Mouse (Mus musculus) urinary bladder, postnatal 25 days (tissue): Measurements from ENCODE around the gene Sfmbt1.

Source experiments
- DNase-seq: peaks from one replicate; pipeline ENCODE4 v3.0.0; 2022; ENCODE audit warnings: low spot score

Gene Sfmbt1

DNA sequence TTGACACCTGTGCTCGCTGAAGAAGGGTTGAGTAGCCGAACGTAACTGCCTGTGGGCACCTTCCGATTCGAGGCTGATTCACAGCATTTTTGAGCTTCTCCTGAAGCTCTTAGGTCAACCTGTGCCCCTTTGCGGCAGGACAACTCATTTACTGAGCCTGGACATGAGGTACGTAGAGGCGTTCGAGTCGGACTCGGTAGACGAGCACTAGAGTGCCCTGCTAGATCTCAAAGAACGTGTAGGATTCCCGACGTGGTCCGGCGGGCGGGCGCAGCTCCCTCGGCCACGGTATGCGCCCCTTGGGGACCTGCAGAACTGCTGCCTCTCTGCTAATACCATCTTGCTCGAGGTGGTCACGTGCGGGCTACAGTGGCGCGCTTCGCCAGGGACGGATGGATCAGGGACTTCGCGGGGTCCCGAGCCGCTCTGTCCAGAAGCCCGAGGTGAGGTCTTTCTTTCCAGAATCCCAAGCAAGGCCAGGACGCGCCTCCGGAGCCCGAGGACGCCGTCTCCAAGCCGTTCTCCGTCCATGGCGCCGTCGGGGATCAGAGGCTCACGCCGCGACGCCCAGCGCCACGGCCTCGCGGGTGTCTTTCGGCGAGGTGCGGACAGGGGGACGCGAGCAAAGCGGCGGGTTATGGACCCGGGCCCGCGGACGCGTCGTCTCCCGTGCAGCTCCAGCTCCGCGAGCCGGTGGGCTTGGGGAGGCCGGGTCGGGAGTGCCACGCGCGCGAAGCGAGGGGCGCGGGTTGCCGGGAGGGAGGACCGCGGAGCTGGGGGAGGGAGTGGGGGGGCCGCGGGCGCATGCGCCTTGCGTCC is at the start of gene Sfmbt1:
Gene Sfmbt1, plus strand, starts transcription at position 51 of the 819 bp plus-strand sequence.
- DNase-seq, result peak; percentile 32

DNA sequence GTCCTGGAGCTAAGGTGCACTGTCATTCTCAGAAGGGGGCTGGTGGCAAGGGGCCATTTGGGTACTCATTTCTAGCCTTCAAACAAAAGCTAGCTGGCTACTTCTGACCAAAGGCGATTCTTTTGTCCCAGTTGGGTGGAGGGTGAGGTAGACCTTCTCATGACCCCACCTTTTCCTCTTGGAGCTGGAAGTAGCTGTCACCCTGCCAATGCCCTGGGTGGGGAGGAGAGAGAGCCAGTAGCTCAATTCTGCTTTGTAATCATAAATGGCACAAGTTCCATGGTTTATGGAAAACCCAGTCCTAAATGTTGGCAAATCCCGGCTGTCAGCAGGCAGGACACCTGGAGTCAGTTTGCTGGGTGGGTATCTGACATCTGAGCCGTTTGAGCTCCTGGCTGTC is 48.6 kb upstream of the Sfmbt1 start:
- DNase-seq, result no peak

DNA sequence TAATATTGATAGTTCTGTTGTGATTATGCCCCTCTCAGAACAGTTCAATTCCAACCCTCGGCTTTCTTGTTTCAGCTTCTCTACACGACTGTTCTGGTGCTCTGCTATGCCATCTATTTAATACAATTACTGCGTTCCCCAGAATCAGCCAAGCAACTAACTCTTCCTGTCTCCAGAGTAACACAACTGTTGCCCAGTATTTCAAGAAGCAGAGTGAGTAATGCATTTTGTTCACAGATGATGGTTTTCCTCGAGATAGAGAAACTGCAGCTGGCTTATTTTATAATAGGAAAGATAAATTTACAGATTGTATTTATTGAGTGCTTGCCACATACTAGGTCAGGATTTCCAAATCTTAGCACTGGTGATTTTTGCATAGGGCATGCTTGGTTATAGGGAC is 48.0 kb upstream of the Sfmbt1 start:
- DNase-seq, result no peak

DNA sequence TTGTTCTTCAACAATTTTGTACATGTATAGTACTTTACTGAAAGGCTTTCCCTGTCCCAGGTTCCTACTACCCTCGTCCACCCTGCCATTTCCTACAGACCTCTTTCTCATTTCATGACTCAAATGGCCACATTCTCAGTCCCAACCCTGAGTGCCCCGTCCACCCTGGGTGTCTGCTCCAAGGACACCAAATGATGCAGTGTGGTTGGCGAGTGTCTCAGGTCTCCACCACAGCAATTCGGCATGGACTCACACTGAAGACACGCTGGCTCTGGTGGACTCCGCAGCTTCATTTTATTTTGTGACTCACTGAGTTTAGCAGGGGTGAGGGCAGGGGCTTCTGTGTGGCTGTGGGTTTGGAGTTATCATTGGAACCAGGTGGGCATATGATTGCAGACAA is 44.5 kb upstream of the Sfmbt1 start:
- DNase-seq, result no peak

DNA sequence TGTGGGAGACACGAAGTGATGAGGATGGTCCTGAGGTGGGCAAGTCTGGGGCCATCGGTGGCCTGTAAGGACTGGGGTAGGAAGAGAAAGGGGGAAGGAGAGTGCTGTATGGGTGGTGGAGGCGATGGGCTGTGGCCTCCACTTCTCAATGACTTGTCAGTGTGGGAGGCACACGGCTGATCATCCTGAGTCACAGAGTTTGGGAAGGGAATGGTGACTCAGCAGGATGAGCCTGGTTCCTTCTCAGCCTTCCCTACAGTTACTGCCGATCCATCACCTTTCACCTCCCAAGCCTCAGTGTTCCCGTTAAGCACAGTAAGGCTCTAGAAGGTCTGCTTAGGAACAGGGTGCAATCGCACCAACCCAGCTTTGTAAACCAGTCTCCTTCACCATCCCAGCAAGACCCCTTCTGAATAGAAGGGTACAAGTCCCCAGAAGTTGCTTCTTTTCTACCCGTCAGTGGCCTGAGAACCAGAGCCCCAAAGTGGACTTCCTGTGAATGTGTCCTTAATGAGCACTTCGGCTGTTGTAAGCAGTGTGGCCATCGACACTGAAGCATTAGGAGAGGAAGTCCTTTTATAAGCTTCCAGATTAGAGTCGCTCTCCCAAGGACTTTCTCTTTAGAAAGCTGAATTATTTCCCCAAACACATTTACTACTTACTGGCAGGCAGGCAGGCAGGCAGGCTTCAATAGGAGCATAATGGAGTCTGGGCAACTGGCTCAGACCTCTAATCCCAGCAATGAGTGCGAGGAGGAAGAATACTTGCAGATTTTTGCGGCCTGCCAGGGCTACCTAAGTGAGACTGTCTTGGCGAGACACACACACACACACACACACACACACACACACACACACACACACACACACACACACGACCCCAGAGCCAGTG is 43.3 kb upstream of the Sfmbt1 start:
- DNase-seq, result no peak

DNA sequence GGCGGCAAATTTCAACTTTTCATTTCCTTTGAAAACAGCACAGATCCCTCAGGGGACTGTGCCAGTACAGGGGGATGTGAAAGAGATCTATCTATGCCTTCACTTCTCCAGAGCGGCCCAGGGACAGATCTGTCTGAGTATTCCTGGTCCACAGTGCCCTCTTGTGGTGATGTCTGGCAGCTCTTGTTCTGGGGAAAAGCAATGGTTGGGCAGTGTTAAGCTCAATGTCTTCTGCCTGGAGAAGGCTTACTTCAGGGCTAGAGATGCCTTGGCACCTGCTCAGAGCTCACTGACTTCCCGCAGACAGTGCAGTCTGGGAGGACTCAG is 42.7 kb upstream of the Sfmbt1 start:
- DNase-seq, result peak; percentile 84

DNA sequence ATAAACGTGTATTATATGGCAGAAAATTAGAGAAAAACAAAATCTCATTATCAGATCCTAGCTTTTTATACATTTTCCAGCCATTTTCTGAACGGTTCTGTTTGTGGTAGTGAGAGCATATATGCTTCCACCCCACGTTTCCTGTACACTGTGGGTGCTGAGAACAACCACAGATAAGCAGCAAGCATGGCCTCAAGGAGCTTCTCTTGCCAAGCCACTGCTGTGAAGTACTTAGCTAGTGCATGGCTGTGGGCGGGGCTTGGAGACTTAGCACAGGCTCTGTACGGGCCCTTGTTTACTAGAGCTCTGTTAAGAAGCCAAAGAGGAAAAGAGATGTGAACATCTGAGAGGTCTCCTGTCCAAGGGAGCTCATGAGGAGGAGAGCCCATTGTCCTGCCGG is 39.7 kb upstream of the Sfmbt1 start:
- DNase-seq, result no peak

DNA sequence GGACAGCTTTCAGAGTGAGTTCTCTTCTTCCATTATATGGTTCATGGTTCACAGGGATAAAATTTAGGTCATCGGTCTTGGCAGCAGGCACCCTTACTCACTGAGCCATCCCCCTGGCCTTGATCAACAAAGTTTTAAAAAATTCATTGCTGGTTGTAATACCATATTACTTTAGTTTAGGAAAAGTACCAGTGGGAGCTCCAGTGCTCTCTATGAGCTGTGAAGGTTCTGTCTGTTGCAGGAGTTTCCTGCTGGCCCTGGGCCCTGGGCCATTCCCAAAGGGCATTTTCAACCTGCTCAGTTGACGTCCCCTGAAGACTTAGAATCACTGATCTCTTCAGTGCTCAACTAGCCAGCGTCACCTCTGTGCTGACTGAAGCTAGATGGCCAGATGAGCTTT is 32.5 kb upstream of the Sfmbt1 start:
- DNase-seq, result no peak

DNA sequence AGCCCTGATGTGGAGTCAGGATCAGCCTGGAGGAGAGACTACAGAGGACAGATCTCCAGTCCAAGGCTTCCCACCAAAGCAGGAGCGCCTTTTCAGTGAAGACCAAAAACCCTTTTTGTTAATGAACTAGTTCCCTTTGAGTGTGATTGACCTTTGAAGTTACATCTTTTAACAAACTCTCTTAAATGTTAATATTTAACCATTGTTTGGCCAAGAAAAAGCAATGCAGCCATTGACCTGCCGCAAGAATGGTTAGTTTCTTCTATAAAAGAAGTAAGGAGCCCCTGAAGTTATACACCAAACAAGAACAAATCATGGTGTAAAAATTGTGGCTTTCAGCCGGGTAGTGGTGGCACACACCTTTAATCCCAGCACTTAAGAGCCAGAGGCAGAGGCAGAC is 24.0 kb upstream of the Sfmbt1 start:
- no peak for DNase-seq

DNA sequence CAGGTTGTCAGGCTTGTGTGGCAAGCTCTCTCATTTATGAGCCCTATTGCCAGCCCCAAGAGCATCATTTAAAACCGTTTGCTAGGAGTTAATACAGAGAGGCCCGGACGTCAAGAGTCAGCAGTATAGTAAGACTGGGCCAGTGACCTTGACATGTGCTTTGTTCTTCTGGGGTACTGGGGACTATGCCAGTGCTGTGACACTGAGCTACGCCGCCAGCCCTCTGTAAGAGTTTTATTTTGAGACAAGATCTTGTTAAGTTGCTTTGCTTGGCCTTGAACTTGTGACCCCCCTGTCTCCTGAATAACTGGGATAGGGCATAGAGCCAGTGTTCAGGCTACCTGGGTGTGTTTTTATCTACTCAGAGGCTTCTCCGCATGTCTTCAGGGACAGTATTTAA is 22.2 kb upstream of the Sfmbt1 start:
- DNase-seq, result no peak

DNA sequence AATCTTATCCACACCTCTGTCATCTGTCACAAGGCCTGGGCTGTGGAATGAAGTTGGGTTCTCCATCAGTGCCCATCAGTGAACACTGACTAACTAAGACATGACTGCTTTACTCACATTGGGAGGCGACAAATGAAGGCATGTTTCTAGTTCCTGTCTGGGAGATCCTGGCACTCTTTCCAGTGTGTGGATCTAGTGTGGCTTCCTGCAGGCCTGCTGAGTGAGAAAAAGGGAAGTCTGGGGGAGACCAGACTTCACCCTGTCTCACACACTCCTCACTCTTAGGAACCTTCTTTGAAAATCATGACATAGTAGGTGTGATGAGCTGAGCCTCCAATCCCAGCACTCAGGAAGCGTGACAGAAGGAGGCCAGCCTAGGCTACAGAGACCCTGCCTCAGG is 19.9 kb upstream of the Sfmbt1 start:
- no peak for DNase-seq

DNA sequence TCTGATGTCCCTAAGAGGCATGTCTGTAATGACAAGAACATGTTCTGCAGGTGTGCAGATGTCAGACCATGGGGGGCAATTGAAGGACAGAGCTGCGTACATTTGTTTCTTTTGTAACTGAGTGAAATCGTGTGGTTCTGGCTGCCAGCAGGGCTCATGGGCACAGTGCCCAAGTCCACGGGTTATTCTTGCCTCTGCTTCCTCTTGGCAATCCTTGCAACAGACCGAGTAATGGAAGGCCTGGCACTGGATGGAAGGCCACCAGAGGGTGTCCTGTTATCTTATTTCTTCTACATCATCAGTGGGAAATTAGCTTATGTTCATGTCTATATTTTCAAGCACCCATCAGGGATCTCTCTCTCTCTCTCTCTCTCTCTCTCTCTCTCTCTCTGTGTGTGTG is 19.0 kb upstream of the Sfmbt1 start:
- peak; percentile 26 for DNase-seq

DNA sequence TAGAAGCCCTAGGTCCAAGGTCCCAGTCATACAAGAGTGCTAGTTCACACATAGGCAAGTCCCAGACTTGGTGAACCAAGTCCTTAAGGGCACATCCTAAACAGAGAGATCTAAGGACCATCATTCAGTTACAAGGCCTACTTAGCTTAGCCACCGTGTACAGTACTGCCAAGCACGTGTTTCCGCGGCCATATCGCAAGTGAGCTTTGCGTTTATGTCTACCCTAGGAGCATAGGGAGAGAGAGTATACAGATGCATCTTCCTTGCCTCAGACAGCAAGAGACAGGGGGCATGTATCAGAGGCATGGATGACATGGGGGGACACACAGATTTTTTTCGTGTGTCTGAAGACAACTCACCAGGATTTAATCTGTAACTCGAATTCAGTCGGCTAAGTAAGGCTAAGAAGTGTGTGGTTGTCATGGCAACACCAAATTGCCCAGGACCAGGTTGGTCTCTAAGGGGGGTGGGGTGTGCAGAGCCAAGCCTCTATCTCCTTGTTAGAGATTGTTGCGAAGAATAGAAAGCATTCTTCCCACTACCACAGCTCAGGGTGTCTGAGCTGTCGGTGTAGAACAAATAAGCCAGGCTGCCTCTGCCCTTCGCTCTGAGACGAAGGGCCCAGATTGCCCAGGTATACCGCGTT is 17.1 kb upstream of the Sfmbt1 start:
- no peak for DNase-seq

DNA sequence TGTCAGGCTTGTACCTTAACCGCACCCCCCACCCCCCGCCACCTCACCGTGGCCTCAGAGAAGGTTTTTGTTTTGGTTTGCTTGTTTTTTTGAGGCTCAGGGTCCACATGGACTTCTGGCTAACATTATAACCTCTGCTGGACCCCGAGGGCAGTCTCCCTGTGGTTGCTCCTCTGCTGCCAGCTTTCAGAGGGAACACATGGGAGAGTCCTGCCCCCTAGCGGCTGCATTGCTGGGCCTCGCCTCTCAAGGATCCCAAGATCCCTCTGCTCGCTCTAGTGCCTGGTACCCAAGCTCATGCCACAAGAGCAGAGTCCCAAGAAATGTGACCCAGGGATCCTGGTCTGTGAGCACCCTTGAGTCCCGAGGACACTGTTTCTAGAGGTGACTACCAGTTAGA is 15.0 kb upstream of the Sfmbt1 start:
- peak; percentile 36 for DNase-seq

DNA sequence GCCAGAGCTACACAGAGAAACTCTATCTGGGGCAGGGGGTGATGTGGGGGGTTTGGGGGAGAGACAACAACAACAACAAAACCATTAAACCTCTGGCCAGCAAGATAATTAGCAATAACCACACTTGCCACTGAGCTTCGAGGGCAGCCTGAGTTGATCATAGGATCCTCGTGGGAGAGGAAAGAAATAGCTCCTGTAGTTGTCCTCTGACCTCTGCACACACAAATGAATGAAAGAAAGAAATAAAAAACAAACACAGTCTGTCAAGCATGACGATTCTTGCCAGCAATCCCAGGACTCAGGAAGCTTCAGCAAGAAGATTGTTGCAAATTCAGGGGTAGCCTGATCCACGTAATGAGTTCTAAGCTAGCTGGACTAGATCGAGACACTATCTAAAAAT is 12.1 kb upstream of the Sfmbt1 start:
- no peak for DNase-seq

DNA sequence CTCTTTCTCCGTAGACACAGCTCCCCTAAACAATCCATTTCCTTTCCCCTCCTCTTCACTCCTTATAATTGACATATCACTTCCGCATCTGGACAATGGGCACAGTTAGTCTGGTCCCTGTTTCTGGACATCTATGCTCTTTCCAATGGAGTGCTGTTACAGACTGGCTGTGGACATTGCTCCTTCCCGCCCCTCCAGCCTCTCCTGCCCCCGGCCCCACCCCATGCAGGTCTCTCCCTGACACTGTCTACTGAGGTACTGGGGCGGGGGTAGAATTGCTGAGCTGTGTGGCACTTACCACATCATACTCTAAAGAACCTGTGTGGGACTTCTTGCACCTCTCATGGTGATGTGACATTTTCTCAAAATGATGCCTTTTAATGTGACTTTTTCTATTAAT is 11.6 kb upstream of the Sfmbt1 start:
- no peak for DNase-seq

DNA sequence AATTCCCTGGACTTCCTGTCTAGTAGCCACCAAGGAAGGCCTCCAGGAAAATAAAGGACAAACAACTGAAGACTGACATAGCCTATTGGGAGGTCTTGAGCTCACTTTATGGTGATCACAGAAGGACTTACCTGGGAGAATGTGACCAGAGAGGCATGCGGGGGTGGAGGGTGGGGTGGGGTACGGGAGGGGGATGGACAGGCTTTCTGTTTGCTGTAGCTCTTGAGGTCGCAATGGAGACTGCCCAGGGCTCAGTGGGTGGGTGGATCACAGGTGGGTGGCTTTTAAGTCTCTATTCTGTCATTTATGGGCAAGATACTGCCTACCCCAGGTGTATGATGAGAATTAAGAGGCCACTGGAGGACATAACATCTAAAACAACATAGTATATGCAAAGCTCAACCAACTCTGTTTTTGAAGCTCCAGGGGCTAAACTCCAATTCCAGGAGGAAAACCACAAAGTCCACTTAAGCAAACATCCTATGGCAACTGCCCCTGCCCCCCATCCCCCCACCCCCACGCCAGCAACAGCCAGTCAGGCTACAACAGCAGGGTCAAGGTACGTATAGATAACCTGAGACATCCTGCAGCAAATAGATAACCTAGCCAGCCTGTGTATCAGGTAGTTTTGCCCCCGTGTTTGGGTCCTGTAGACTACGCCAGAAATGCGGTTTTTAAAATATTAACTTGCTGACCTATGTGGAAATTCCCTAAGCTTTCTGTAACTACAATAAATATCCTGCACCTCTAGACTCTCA is 10.4 kb upstream of the Sfmbt1 start:
- no peak for DNase-seq

DNA sequence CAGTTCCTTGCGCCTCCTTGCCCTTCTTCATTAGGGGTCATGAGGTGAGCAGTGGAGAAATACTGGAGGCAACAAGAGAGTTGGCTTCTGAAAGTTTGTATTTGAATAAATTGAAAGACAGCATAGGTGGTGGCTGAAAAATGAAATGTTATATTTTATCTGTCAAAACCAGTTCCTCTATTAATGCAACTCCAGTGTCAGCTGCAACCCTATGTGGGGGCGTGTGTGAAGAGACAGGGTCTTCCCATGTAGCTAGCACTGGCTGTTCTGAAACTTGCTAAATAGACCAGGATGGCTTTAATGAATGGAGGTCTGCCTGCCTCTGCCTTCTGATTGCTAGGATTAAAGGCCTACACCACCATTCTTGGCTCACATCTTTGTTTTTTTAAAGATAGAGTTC is 2.8 kb upstream of the Sfmbt1 start:
- no peak for DNase-seq

DNA sequence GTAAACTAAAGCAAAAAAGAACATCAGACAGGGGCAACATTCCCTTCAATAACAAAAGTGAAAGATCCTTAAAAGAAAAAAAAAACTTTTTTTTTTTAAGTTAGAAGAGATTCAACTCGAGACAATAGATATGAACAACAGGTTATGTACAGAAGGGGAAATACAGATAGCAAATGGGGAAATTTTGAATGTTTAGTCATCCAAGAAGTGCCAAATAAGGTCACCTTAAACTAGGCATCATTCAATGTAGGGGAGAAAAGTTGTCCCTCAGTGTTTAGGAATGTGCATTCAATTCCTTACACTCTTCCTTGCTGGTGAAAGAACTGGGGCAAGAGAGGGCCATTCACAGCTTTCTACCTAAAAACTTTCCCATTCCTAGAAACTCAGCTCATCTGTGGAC is 880 bp upstream of the Sfmbt1 start:
- DNase-seq, result no peak

DNA sequence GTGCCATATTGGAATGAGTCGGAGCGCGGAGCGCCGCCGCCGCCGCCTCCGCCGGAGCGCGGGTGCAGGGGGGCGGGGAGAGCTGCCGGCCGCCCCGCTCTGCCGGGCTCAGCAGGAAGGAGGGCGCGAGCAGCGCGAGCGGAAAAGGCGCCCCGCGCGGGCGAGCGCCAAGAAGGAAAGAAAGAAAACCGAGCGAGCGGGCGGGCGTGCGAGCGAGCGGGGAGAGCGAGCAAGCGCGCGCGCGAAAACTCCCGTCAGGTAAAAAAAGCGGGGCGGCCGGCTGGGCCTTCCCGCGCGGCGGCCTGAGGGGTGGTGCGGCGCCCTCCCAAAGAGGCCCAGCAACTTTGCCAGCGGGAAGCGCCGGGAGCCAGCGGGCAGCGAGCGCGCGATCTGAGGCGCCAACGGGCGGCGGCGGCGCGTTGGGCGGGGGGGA is 985 bp downstream of the Sfmbt1 start:
- peak; percentile 72 for DNase-seq

DNA sequence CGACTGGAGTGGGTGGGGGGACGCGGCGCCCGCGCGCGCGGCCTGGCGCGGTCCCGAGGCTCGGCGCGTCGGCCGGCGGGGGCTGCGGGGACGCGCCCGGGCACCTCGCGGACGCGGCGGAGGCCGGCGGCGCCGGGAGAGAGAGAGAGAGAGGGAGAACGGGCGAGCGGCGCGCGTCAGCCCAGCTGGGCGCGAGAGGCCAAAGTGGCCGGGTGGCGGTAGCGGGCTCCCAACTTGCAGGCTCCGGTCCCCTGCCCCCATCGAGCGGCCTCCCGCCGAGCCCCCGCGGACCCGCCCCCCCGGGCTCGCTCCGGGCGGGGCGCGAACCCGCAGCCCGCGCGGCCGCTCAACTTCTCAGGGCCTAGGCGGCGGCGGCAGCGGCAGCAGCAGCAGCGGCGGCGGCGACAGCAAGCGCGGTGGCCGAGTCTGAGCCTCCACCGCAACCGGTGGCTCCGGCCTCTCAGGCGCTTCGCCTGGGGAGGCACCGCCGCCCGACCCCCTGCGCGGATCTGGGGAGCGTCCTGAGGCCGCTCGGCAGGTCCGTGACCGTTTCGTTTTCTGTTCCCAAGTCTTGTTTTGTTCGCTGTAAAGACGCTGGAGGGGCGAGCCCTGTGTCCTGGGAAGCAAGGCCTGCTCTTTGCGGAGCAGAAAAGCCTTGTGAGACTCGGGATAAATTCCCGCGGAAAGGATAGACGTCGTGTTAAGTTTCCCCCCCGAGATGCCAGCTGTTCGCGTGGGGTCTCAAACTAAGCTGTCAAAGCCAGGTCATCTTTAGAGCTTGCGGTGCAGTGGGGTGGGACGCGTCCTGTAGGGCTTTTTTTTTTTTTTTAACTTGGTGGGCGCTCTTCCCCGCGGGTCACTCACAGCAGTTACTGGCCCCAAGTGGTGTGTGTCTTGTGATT is 1.7 kb downstream of the Sfmbt1 start:
- DNase-seq, result peak; percentile 49
